Mouse (Mus musculus) liver, embryonic 14 days (tissue): ENCODE results near the gene Gal3st4. TPM values are rescaled to one million over a fixed set of nuclear protein-coding genes. Genes with fewer than 3 reads are reported as not detected.

ENCODE experiments used
- polyA plus RNA-seq: library from polyadenylated mRNA; depleted of rRNA; stranded (reverse); fragments of >200 nt; gene quantifications from 2 replicates; pipeline ENCODE4 v1.2.3, GENCODE M21; 2012; rRNA removed

Gal3st4 gene
- 0.02 TPM in 1 of 2 replicates, not detected in the other for polyA plus RNA-seq

DNA sequence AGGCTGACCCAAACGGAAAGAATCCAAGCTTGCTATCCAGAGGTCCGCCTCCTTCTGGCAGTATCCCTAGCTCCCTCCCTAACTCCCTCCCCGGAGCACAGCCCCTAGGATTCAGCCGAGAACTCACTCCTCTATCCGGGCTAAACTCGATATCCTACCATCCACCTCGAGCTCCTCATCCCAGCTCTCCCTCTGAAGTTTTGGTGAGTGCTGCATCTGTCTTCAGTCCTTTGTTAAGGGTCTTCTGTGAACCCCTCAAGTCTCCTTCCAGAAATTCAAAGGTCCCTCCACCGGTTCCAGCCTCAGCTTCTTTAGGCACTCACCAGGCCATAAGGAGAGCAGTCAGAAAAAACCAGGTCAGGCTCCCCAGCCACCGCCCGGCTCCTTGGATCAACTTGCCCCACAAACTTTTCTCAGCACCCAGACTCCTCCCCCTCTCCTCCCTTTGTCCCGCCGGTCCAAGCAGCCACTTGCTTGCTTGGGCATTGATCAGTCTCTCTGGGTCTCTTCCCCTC lies at the start of gene Gal3st4:
Gene Gal3st4 (minus strand): TSS at position 432 of the 515 bp plus-strand sequence.

DNA sequence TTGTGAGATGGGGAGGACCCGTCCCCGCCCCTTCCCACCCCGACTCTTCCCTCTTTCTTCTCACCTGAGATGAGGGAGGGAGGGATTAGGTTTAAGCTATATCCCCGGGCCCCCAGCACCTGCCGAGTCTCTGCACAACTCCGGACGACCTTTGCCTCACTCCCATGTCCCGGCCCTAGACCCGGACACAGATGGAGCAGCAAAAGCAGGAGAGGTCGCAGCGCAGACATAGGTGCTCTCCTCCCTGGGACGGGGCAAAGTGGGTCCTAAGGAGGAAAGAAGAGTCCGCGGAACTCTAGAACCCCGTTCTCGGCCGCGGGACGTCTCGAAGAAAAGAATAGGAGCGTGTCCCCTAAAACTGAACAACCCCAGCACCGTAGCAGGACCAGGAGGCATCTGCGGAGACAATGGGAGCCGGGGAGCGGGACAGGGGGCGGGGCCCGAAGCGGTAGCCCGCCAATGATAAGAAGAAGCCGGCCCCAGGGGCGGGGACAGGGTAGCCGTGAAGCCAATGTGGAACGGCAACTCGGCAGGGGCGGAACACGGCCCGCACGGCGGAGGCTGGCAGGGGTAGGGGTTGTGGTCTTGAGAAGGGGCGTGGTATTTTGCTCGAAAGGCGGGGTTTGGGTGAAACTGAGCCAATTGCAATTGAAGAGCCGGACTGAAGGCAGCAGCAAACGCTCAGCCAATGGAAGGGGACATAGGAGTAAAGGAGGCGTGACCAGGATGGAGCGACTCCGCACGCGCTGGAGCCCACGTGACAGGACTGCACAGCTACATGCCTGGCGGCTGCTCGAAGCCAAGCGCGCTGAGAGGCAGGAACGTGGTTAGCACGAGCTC lies 7.2 kb upstream of the Gal3st4 start, which contains the start of the genes Gm43720, Gpc2 and Stag3:
Gene Gm43720 (minus strand): TSS at position 374 of the 840 bp plus-strand sequence.
Gene Gpc2 (minus strand): TSS at position 421 of the 840 bp plus-strand sequence.
Gene Stag3 (plus strand): TSS at position 656 of the 840 bp plus-strand sequence.

GRCm38 (mm10) chr5:138263260-138264206 lies 9.1 kb downstream of the Gal3st4 start, which contains the start of gene BC037034:
BC037034 (minus strand) TSS chr5:138264033.

DNA sequence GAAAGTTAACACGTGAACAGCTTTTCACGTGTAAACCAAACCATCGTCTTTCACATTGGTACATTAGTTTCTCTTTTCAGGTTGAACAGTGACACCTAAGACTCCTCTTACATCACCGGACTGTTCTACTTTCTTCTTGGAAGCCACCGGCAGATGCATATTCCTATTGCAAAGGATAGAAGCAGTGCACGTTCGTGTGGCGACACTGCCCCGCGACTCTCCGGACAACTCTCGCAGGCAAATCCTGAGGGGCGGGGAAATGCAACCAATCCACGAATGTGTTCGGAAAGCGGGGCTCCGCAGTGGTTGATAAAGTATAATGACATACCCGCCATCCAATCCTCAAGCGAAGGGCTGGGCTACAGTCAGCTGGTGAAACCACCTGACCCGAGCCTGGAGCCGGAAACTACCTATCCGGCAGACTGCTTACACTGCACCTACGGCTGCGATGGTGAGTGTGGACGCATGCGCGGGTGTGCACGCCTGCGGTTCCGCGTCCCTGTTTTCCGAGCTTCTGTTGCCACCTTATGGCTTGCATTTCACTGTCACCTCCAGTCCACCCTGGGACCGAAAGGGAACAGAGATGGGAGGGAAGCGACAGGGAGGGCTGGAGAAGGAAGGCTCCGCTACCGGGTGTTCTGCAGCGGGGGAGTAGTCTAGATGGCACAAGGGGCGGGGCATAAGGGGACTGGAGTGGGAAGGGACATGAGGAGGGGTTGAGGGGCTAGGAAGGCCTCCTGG lies 17.1 kb downstream of the Gal3st4 start, which contains the start of gene Lamtor4:
Gene Lamtor4 (plus strand): TSS at position 130 of the 741 bp plus-strand sequence.

GRCm38 (mm10) chr5:138225700-138226099 lies 46.9 kb downstream of the Gal3st4 start, which contains the start of gene Nxpe5:
Nxpe5 (plus strand) TSS chr5:138225898.

Other genes with a start within 250 kb of the Gal3st4 start
- gene Smok3c, start 219.6 kb downstream of the Gal3st4 start, polyA plus RNA-seq: not detected in 2 replicates
- 2.4 and 2.7 TPM in 2 replicates for gene Zkscan1, start 187.8 kb downstream of the Gal3st4 start, polyA plus RNA-seq
- 8.4 and 8.6 TPM in 2 replicates for gene Zscan21, start 155.9 kb downstream of the Gal3st4 start, polyA plus RNA-seq
- 1.1 and 1.3 TPM in 2 replicates for gene Zfp113, start 117.1 kb downstream of the Gal3st4 start, polyA plus RNA-seq
- 59.9 and 71.7 TPM in 2 replicates for gene Cops6, start 111.8 kb downstream of the Gal3st4 start, polyA plus RNA-seq
- gene Ap4m1, start 100.8 kb downstream of the Gal3st4 start, polyA plus RNA-seq: 11.7 and 12.6 TPM in 2 replicates
- 136 TPM in 2 replicates for gene Mcm7, start 100.4 kb downstream of the Gal3st4 start, polyA plus RNA-seq
- gene Taf6, start 85.4 kb downstream of the Gal3st4 start, polyA plus RNA-seq: 26.7 and 32.9 TPM in 2 replicates
- 10.2 and 10.4 TPM in 2 replicates for gene Cnpy4, start 85.4 kb downstream of the Gal3st4 start, polyA plus RNA-seq
- gene Mblac1, start 78.5 kb downstream of the Gal3st4 start, polyA plus RNA-seq: 1.9 TPM in 2 replicates
- 0.07 and 0.16 TPM in 2 replicates for gene Nxpe5, start 46.9 kb downstream of the Gal3st4 start, polyA plus RNA-seq
- gene Lamtor4, start 17.4 kb downstream of the Gal3st4 start, polyA plus RNA-seq: 34.9 and 35.6 TPM in 2 replicates
- 19.6 and 21.8 TPM in 2 replicates for gene BC037034, start 8.8 kb downstream of the Gal3st4 start, polyA plus RNA-seq
- 0.02 TPM in 1 of 2 replicates, not detected in the other for gene Gm43720, start 7.1 kb upstream of the Gal3st4 start, polyA plus RNA-seq
- gene Gpc2, start 7.2 kb upstream of the Gal3st4 start, polyA plus RNA-seq: 1.4 and 2.2 TPM in 2 replicates
- 2.3 and 4.1 TPM in 2 replicates for gene Stag3, start 7.4 kb upstream of the Gal3st4 start, polyA plus RNA-seq
- gene Pvrig, start 69.1 kb upstream of the Gal3st4 start, polyA plus RNA-seq: 0.26 and 0.29 TPM in 2 replicates
- 2.2 and 2.4 TPM in 2 replicates for gene Zfp157, start 168.6 kb upstream of the Gal3st4 start, polyA plus RNA-seq